Mouse (Mus musculus) liver, embryonic 14.5 days (tissue): Measurements from ENCODE around the gene Igfbp2. TPM values are rescaled to one million over a fixed set of nuclear protein-coding genes. Genes with fewer than 3 reads are reported as not detected.

Source experiments
- ATAC-seq: fragments of 200-750 bp; cut with Nextera tagmentation; 2 replicates; pipeline ENCODE4 v1.8.0; 2017; ENCODE audit warnings: moderate number of reproducible peaks, mild to moderate bottlenecking, moderate library complexity; ENCODE audit not compliant: insufficient read depth
- DNase-seq, 3 experiments: peaks; one replicate each; pipeline ENCODE4 v3.0.0-alpha.2; 2012 to 2013; ENCODE audit warnings: low read depth in 3 of 3, low spot score in 3 of 3
- H3K27ac ChIP-seq: fragments of 300-500 bp; sonication (generic); 2 replicates; pipeline ENCODE4 v1.5.1; 2014; ENCODE audit warnings: moderate library complexity, mild to moderate bottlenecking, control low read depth, inconsistent platforms
- H3K27me3 ChIP-seq: fragments of 300-500 bp; sonication (generic); 2 replicates; pipeline ENCODE4 v1.6.1; 2014; ENCODE audit warnings: mild to moderate bottlenecking, low read length, moderate library complexity; ENCODE audit not compliant: control insufficient read depth, insufficient read depth
- H3K36me3 ChIP-seq: fragments of 300-500 bp; sonication (generic); replicated peaks from 2 replicates; pipeline ENCODE4 v1.6.1; 2014; ENCODE audit warnings: low read depth; ENCODE audit not compliant: control insufficient read depth, insufficient read depth
- H3K4me1 ChIP-seq, 2 experiments: fragments of 200-500 bp in 1 of 2; fragments of 300-500 bp in 1 of 2; sonication (generic) in 1 of 2; replicated peaks; 2 replicates each; pipeline ENCODE4 v1.6.1; 2012 to 2014; ENCODE audit warnings: antibody characterized with exemption in 1 of 2, inconsistent platforms in 1 of 2, low read length in 1 of 2; ENCODE audit not compliant: control insufficient read depth in 2 of 2, insufficient read depth in 2 of 2
- H3K4me2 ChIP-seq: fragments of 300-500 bp; sonication (generic); 2 replicates; pipeline ENCODE4 v1.6.1; 2014; ENCODE audit warnings: low read depth, mild to moderate bottlenecking, control low read depth, moderate library complexity
- H3K4me3 ChIP-seq, 2 experiments: fragments of 200-500 bp in 1 of 2; fragments of 300-500 bp in 1 of 2; sonication (generic) in 1 of 2; 2 replicates each; pipeline ENCODE4 v1.5.1; 2012 to 2014; ENCODE audit warnings: low read depth in 2 of 2, low read length in 2 of 2, mild to moderate bottlenecking in 2 of 2, control low read depth in 1 of 2, inconsistent platforms in 1 of 2, moderate library complexity in 1 of 2; ENCODE audit not compliant: insufficient read depth in 1 of 2
- H3K9ac ChIP-seq: fragments of 300-500 bp; sonication (generic); replicated peaks from 2 replicates; pipeline ENCODE4 v1.6.1; 2014; ENCODE audit warnings: mild to moderate bottlenecking, control low read depth, moderate library complexity
- H3K9me3 ChIP-seq: fragments of 300-500 bp; sonication (generic); 2 replicates; pipeline ENCODE4 v1.6.1; 2016; ENCODE audit warnings: low read length, mixed read lengths; ENCODE audit not compliant: control insufficient read depth
- CTCF ChIP-seq: IDR thresholded peaks from 2 replicates; pipeline ENCODE4 v1.5.1; 2016; ENCODE audit warnings: antibody characterized with exemption, low read depth, control low read depth
- EP300 ChIP-seq: IDR thresholded peaks from 2 replicates; pipeline ENCODE4 v1.6.1; 2016; ENCODE audit warnings: antibody characterized with exemption, low read depth
- WGBS: fragments of 180-500 bp; shearing (Covaris S2); extraction: QIAGEN DNeasy Blood & Tissue Kit; methylation state at CpG from one replicate; pipeline ENCODE4 v1.1.7; 2014; ENCODE audit not compliant: insufficient replicate concordance; 5-methylcytosine and 5-hydroxymethylcytosine counted together
- polyA plus RNA-seq, 2 experiments: library from polyadenylated mRNA; depleted of rRNA in 1 of 2; stranded (reverse) in 1 of 2; unstranded in 1 of 2; fragments of >200 nt; fragmentation: Nextera tagmentation in 1 of 2; extraction: Ambion mirVana in 1 of 2; gene quantifications; 2 replicates each; pipeline versions ENCODE4 v1.2.1 to v1.2.3; 2012 to 2014

Gene Igfbp2
- polyA plus RNA-seq, 2 experiments, result 2.3 to 2.4 TPM

- TF ChIP-seq CTCF, result no peak
- TF ChIP-seq EP300, result no peak
- DNase-seq, result no peak
- Histone ChIP-seq H3K4me1 (no peaks in the 10 kb centered on the region), H3K9me3 (no peaks in the 10 kb centered on the region), H3K4me2 (no peak overlapping the region), H3K9ac (no peak overlapping the region), H3K4me3 (no peak overlapping the region), H3K36me3 (no peaks in the 10 kb centered on the region), H3K27me3 (no peaks in the 10 kb centered on the region), H3K27ac (no peak overlapping the region)
- ATAC-seq, result no peak
- 61% methylated on average over 7 of the region's 7 CpGs for WGBS
Measured at GRCm38 (mm10) chr1:72857142-72857541, 32.8 kb downstream of the Igfbp2 start.

GRCm38 (mm10) chr1:72857631-72858030, 33.3 kb downstream of the Igfbp2 start:
- H3K27me3 ChIP-seq, result no peaks in the 10 kb centered on the region
- no peak overlapping the region for H3K9ac ChIP-seq
- no peak overlapping the region for H3K4me2 ChIP-seq
- no peak for ATAC-seq
- no peaks in the 10 kb centered on the region for H3K36me3 ChIP-seq
- H3K4me3 ChIP-seq, result no peak overlapping the region
- H3K27ac ChIP-seq, result no peak overlapping the region
- H3K4me1 ChIP-seq, result no peaks in the 10 kb centered on the region
- DNase-seq, result no peak
- WGBS, result 55% methylated on average over 5 of the region's 5 CpGs
- no peaks in the 10 kb centered on the region for H3K9me3 ChIP-seq
- TF ChIP-seq EP300 (no peak), CTCF (no peak)

- ATAC-seq (no peak), DNase-seq (no peak)
- no peak overlapping the region for H3K4me3 ChIP-seq
- TF ChIP-seq EP300 (no peak), CTCF (no peak)
- H3K36me3 ChIP-seq, result no peaks in the 10 kb centered on the region
- 55% methylated on average over 9 of the region's 9 CpGs for WGBS
- no peaks in the 10 kb centered on the region for H3K9me3 ChIP-seq
- no peak overlapping the region for H3K27ac ChIP-seq
- no peak overlapping the region for H3K4me2 ChIP-seq
- no peaks in the 10 kb centered on the region for H3K4me1 ChIP-seq
- H3K9ac ChIP-seq, result no peak overlapping the region
- no peaks in the 10 kb centered on the region for H3K27me3 ChIP-seq
Measured at GRCm38 (mm10) chr1:72858286-72858685, 34.0 kb downstream of the Igfbp2 start.

GRCm38 (mm10) chr1:72858874-72859273, 34.6 kb downstream of the Igfbp2 start:
- Histone ChIP-seq H3K9ac (no peak overlapping the region), H3K4me3 (no peak overlapping the region), H3K9me3 (no peaks in the 10 kb centered on the region), H3K36me3 (no peaks in the 10 kb centered on the region), H3K4me2 (no peak overlapping the region), H3K4me1 (no peaks in the 10 kb centered on the region), H3K27ac (no peak overlapping the region), H3K27me3 (no peaks in the 10 kb centered on the region)
- TF ChIP-seq EP300 (no peak), CTCF (no peak)
- DNase-seq (no peak), ATAC-seq (no peak)
- 65% methylated on average over 5 of the region's 5 CpGs for WGBS

GRCm38 (mm10) chr1:72859963-72860362, 35.7 kb downstream of the Igfbp2 start:
- Histone ChIP-seq H3K9me3 (no peaks in the 10 kb centered on the region), H3K4me3 (no peak overlapping the region), H3K27ac (no peak overlapping the region), H3K4me2 (no peak overlapping the region), H3K27me3 (no peaks in the 10 kb centered on the region), H3K9ac (no peak overlapping the region), H3K4me1 (no peaks in the 10 kb centered on the region), H3K36me3 (no peaks in the 10 kb centered on the region)
- ATAC-seq (no peak), DNase-seq (no peak)
- WGBS, result 71% methylated on average over 9 of the region's 9 CpGs
- TF ChIP-seq EP300 (no peak), CTCF (no peak)
